Mouse (Mus musculus) CH12F3 (cell line): ENCODE data around the gene Adcyap1r1.

Experiments
- in situ Hi-C: fragments of 300-500 bp; cut with MboI; formaldehyde crosslinking; loops from 2 replicates; pipeline ENCODE4 v1.14.3; 2020; ENCODE audit warnings: low sequenced_read_pairs

Gene Adcyap1r1

DNA sequence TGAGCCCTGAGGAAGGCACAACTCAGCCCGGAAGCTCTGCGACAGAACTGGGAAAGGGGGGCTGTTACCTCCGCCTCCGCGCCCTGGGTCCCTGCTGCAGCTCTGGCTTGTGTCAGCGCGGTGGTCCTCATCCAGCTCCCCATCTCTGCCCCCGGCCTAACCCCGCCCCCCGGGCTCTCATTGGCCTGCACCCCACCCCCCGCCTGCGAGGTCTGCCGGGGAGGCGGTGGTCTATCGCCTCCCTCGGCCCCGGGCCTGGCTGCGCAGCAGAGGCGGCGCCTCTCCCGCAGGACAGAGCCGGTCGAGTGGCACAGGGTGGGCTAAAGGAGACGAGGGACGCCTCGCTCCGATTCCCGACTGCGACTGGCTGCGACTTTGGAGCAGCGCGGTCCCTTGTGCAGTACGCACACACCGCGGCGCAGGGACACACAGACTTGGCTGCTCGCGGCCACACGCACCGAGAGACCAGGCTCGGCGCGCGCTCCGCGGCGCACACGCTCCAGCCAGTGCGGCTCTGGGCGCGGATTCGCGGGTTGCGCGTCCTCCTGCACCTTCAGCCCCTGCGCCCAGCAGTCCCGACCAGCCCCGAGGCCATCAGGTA is at the start of gene Adcyap1r1:
Gene Adcyap1r1 (plus strand): TSS at position 208 of the 601 bp plus-strand sequence.
- in situ Hi-C loops = no loop called here

- in situ Hi-C loops = no loop called here
Measured at GRCm38 (mm10) chr6:55402041-55402776, 49.6 kb upstream of the Adcyap1r1 start.

- in situ Hi-C loops = no loop called here
Measured at GRCm38 (mm10) chr6:55403411-55404309, 48.1 kb upstream of the Adcyap1r1 start.

DNA sequence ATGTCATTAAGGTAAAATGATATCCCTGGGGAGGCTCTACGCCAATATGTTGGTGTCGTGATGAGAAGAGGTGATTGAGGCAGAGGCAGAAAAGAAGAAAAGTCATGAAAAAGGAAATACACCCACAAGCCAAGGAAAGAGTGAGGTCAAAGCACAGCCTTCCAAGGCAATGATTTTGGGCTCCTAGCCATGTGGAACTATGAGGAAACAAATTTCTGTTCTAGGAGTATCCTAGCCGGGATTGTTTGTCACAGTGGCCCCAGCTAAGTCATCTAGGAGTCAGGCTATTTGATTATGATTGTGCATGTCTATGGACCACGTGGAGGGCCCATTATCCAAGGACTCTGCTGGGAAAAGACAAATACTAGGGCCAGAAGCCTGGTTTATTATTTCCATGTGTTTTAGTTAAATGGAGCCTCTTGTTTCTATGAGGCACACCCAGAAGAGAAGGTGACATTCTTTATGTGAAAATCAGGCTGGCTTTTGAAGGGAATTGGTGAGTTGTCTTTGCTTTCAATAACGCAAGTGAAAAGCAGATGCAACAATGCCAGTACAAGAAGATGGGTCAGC is 47.3 kb upstream of the Adcyap1r1 start:
- in situ Hi-C loops = no loop called here

- in situ Hi-C loops = no loop called here
Measured at GRCm38 (mm10) chr6:55407345-55407744, 44.4 kb upstream of the Adcyap1r1 start.

- in situ Hi-C loops = no loop called here
Measured at GRCm38 (mm10) chr6:55410119-55410775, 41.5 kb upstream of the Adcyap1r1 start.

DNA sequence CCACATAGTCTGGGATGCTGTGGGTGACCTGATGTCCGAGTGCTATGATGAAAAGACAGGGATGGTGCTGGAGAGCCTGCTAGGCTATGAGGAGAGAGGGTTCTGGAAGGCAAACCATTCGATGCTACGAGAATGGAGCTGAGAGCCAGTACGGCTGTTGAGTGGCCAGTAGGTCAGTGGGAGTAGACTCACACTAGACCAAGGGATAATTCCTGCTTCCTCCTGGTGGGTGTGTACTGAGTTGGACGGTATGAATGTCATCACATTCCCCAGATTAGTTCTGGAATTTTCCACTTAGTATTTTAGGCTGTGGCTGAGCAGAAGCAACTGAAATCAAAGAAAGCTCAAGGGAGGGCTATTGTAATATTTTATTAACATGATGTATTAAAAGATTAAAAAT is 40.8 kb upstream of the Adcyap1r1 start:
- in situ Hi-C loops = no loop called here

GRCm38 (mm10) chr6:55416202-55416601 is 35.6 kb upstream of the Adcyap1r1 start:
- in situ Hi-C loops = no loop called here

- in situ Hi-C loops = no loop called here
Measured at GRCm38 (mm10) chr6:55418746-55419410, 32.9 kb upstream of the Adcyap1r1 start.

- in situ Hi-C loops = no loop called here
Measured at GRCm38 (mm10) chr6:55420411-55420810, 31.4 kb upstream of the Adcyap1r1 start.

GRCm38 (mm10) chr6:55420869-55421361 is 30.9 kb upstream of the Adcyap1r1 start:
- in situ Hi-C loops = no loop called here

GRCm38 (mm10) chr6:55432121-55432520 is 19.7 kb upstream of the Adcyap1r1 start:
- in situ Hi-C loops = no loop called here

GRCm38 (mm10) chr6:55434360-55434759 is 17.4 kb upstream of the Adcyap1r1 start:
- in situ Hi-C loops = no loop called here

- in situ Hi-C loops = no loop called here
Measured at GRCm38 (mm10) chr6:55435266-55436159, 16.3 kb upstream of the Adcyap1r1 start.

GRCm38 (mm10) chr6:55437919-55438318 is 13.9 kb upstream of the Adcyap1r1 start:
- in situ Hi-C loops = no loop called here

DNA sequence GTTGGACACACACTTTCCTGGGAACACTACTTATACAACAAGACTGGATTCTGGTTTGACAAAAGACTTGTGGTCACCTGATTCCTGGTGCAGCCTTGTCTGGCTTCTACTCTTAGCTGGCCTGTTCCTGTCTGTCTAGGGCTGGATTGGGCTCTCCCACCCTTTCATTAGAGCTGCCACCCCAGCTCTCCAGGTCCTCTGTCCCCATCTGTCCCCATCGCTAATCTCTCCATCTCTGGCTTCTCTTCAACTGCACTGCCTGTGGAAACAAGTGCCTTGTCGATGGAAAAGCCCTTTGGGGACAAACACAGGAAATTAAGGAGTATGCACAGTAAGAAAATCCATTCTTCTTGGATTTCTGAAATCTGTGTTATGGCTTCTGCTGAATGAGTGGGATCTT is 12.9 kb upstream of the Adcyap1r1 start:
- in situ Hi-C loops = no loop called here

DNA sequence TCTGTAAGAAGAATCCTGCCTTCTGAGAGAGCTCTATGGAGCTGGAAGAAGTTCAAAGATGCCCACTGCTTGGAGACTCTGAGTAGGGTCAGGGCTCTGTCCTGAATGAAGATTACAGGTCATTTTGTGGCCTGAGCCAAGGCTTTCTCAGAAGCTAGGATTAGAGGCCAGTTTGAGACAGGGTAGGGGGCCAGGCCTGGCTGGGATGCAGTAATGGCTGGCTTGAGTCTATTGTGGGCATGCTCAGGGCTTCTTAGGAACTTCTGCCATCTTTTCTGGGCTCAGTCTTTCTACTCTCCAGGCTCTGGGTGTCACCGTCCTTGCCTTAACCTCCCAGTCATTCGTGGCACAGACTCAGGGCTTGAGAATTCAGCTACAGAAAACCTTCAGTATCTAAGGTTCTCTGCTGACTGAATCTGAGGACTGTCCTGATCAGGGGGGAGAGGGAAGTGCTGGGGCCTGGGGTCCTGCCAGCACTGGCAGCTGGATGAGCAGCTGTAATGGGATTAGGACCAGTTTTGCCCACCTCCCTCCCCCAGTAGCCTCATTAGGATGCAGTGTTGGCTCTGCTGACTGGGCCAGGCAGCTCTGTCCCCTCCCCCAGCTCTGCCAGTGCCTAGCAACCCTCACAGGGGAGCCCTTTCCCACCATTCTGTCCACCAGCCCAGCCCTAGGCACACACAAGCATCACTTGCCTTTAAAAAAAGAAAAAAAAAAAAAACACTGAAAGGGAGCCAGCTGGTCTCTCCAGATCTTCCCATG is 7.7 kb upstream of the Adcyap1r1 start:
- in situ Hi-C loops = no loop called here

GRCm38 (mm10) chr6:55444721-55445120 is 7.1 kb upstream of the Adcyap1r1 start:
- in situ Hi-C loops = no loop called here
